Mouse (Mus musculus) midbrain, embryonic 12.5 days (tissue): ENCODE measurements around the gene Cd96. TPM values are rescaled to one million over a fixed set of nuclear protein-coding genes. Genes with fewer than 3 reads are reported as not detected.
"Not testable (repeated sequence)": the region's sequence is repeated elsewhere in the genome, so short reads cannot be mapped to it uniquely, and the experiment has no call there.

ENCODE experiments used
- ATAC-seq: fragments of 200-750 bp; cut with Nextera tagmentation; 2 replicates; pipeline ENCODE4 v1.8.0; 2017; ENCODE audit warnings: low read depth, moderate TSS enrichment, moderate library complexity; ENCODE audit not compliant: low FRiP score
- H3K27ac ChIP-seq: fragments of 300-500 bp; sonication (generic); replicated peaks from 2 replicates; pipeline ENCODE4 v1.5.1; 2016; ENCODE audit warnings: mild to moderate bottlenecking
- H3K27me3 ChIP-seq: fragments of 300-500 bp; sonication (generic); 2 replicates; pipeline ENCODE4 v1.6.1; 2016; ENCODE audit warnings: mild to moderate bottlenecking
- H3K36me3 ChIP-seq: fragments of 300-500 bp; sonication (generic); 2 replicates; pipeline ENCODE4 v1.6.1; 2016
- H3K4me1 ChIP-seq: fragments of 300-500 bp; sonication (generic); 2 replicates; pipeline ENCODE4 v1.6.1; 2016
- H3K4me2 ChIP-seq: fragments of 300-500 bp; sonication (generic); replicated peaks from 2 replicates; pipeline ENCODE4 v1.6.1; 2016; ENCODE audit warnings: mild to moderate bottlenecking, moderate library complexity
- H3K4me3 ChIP-seq: fragments of 300-500 bp; sonication (generic); 2 replicates; pipeline ENCODE4 v1.5.1; 2016; ENCODE audit warnings: mild to moderate bottlenecking
- H3K9ac ChIP-seq: fragments of 300-500 bp; sonication (generic); replicated peaks from 2 replicates; pipeline ENCODE4 v1.6.1; 2016; ENCODE audit warnings: mild to moderate bottlenecking, moderate library complexity
- H3K9me3 ChIP-seq: fragments of 300-500 bp; sonication (generic); 2 replicates; pipeline ENCODE4 v1.6.1; 2016; ENCODE audit warnings: mild to moderate bottlenecking
- WGBS: fragments of 180-500 bp; shearing (Covaris S2); methylation state at CpG from one replicate; pipeline ENCODE4 v1.1.7; 2016; 5-methylcytosine and 5-hydroxymethylcytosine counted together
- polyA plus RNA-seq: library from polyadenylated mRNA; unstranded; fragments of >200 nt; fragmentation: Nextera tagmentation; extraction: Ambion mirVana; gene quantifications from 2 replicates; pipeline ENCODE4 v1.2.1, GENCODE M21; 2016

Gene Cd96
- polyA plus RNA-seq, result not detected in 2 replicates

GRCm38 (mm10) chr16:46120020-46120419 is at the start of gene Cd96:
Gene Cd96 (minus strand): TSS chr16:46120251.
- H3K36me3 ChIP-seq, result no peaks in the 10 kb centered on the region
- WGBS, result 76% methylated on average over 10 of the region's 10 CpGs
- ATAC-seq, result no peak
- H3K4me1 ChIP-seq, result no peaks in the 10 kb centered on the region
- no peak within 1 kb of the TSS for H3K27ac ChIP-seq
- no peaks in the 10 kb centered on the region for H3K9me3 ChIP-seq
- no peak within 1 kb of the TSS for H3K4me3 ChIP-seq
- no peak within 1 kb of the TSS for H3K9ac ChIP-seq
- no peaks in the 10 kb centered on the region for H3K27me3 ChIP-seq
- H3K4me2 ChIP-seq, result no peak within 1 kb of the TSS

GRCm38 (mm10) chr16:46166971-46167370 is 46.9 kb upstream of the Cd96 start:
- no peak overlapping the region for H3K4me3 ChIP-seq
- no peaks in the 10 kb centered on the region for H3K4me1 ChIP-seq
- no peak for ATAC-seq
- WGBS, result 83% methylated on average over 3 of the region's 3 CpGs
- H3K9me3 ChIP-seq, result no peaks in the 10 kb centered on the region
- H3K27ac ChIP-seq, result no peak overlapping the region
- no peak overlapping the region for H3K4me2 ChIP-seq
- no peaks in the 10 kb centered on the region for H3K27me3 ChIP-seq
- H3K36me3 ChIP-seq, result no peaks in the 10 kb centered on the region
- no peak overlapping the region for H3K9ac ChIP-seq

GRCm38 (mm10) chr16:46165305-46165704 is 45.3 kb upstream of the Cd96 start:
- no peaks in the 10 kb centered on the region for H3K27me3 ChIP-seq
- H3K4me2 ChIP-seq, result no peak overlapping the region
- H3K9ac ChIP-seq, result no peak overlapping the region
- H3K36me3 ChIP-seq, result no peaks in the 10 kb centered on the region
- 87% methylated on average over 4 of the region's 4 CpGs for WGBS
- ATAC-seq, result no peak
- no peak overlapping the region for H3K4me3 ChIP-seq
- H3K4me1 ChIP-seq, result no peaks in the 10 kb centered on the region
- H3K27ac ChIP-seq, result no peak overlapping the region
- H3K9me3 ChIP-seq, result no peaks in the 10 kb centered on the region

GRCm38 (mm10) chr16:46154832-46155231 is 34.8 kb upstream of the Cd96 start, which contains the start of gene Gm4737:
Gene Gm4737 (minus strand): TSS chr16:46155077.
- ATAC-seq, H3K9me3 ChIP-seq, H3K4me3 ChIP-seq, H3K36me3 ChIP-seq, H3K4me2 ChIP-seq, H3K27ac ChIP-seq, H3K9ac ChIP-seq, H3K27me3 ChIP-seq, H3K4me1 ChIP-seq: not testable (repeated sequence)
- 97% methylated on average over 9 of the region's 16 CpGs for WGBS

GRCm38 (mm10) chr16:46151141-46151540 is 31.1 kb upstream of the Cd96 start:
- H3K4me3 ChIP-seq, result no peak overlapping the region
- H3K27me3 ChIP-seq, result no peaks in the 10 kb centered on the region
- no peaks in the 10 kb centered on the region for H3K9me3 ChIP-seq
- H3K36me3 ChIP-seq, result no peaks in the 10 kb centered on the region
- no peak overlapping the region for H3K9ac ChIP-seq
- ATAC-seq, result no peak
- no peak overlapping the region for H3K4me2 ChIP-seq
- H3K4me1 ChIP-seq, result no peaks in the 10 kb centered on the region
- H3K27ac ChIP-seq, result no peak overlapping the region

- no peak for ATAC-seq
- no peaks in the 10 kb centered on the region for H3K36me3 ChIP-seq
- H3K4me2 ChIP-seq, result no peak overlapping the region
- no peaks in the 10 kb centered on the region for H3K9me3 ChIP-seq
- 65% methylated on average over 3 of the region's 3 CpGs for WGBS
- no peak overlapping the region for H3K27ac ChIP-seq
- no peak overlapping the region for H3K9ac ChIP-seq
- no peaks in the 10 kb centered on the region for H3K27me3 ChIP-seq
- no peaks in the 10 kb centered on the region for H3K4me1 ChIP-seq
- no peak overlapping the region for H3K4me3 ChIP-seq
Measured at GRCm38 (mm10) chr16:46148661-46149341, 28.8 kb upstream of the Cd96 start.

- Histone ChIP-seq H3K9ac (no peak overlapping the region), H3K4me1 (no peaks in the 10 kb centered on the region), H3K9me3 (no peaks in the 10 kb centered on the region), H3K27me3 (no peaks in the 10 kb centered on the region), H3K36me3 (no peaks in the 10 kb centered on the region), H3K4me2 (no peak overlapping the region), H3K4me3 (no peak overlapping the region), H3K27ac (no peak overlapping the region)
- 89% methylated on average over 3 of the region's 3 CpGs for WGBS
- ATAC-seq, result no peak
Measured at GRCm38 (mm10) chr16:46146962-46147361, 26.9 kb upstream of the Cd96 start.

GRCm38 (mm10) chr16:46122238-46122637 is 2.2 kb upstream of the Cd96 start:
- H3K4me3 ChIP-seq, result no peak overlapping the region
- H3K9me3 ChIP-seq, result no peaks in the 10 kb centered on the region
- H3K4me1 ChIP-seq, result no peaks in the 10 kb centered on the region
- no peak overlapping the region for H3K4me2 ChIP-seq
- H3K36me3 ChIP-seq, result no peaks in the 10 kb centered on the region
- ATAC-seq, result no peak
- H3K27me3 ChIP-seq, result no peaks in the 10 kb centered on the region
- no peak overlapping the region for H3K27ac ChIP-seq
- no peak overlapping the region for H3K9ac ChIP-seq

GRCm38 (mm10) chr16:46121420-46121819 is 1.4 kb upstream of the Cd96 start:
- Histone ChIP-seq H3K4me3 (no peak overlapping the region), H3K4me2 (no peak overlapping the region), H3K9me3 (no peaks in the 10 kb centered on the region), H3K4me1 (no peaks in the 10 kb centered on the region), H3K9ac (no peak overlapping the region), H3K36me3 (no peaks in the 10 kb centered on the region), H3K27me3 (no peaks in the 10 kb centered on the region), H3K27ac (no peak overlapping the region)
- 62% methylated on average over 2 of the region's 2 CpGs for WGBS
- 0 out of 2 replicates have a peak, but pooled peaks have one; percentile 54 for ATAC-seq

GRCm38 (mm10) chr16:46120607-46121006 is 556 bp upstream of the Cd96 start:
- WGBS, result 75% methylated on average over 3 of the region's 3 CpGs
- Histone ChIP-seq H3K4me2 (no peak overlapping the region), H3K4me1 (no peaks in the 10 kb centered on the region), H3K9ac (no peak overlapping the region), H3K27ac (no peak overlapping the region), H3K9me3 (no peaks in the 10 kb centered on the region), H3K4me3 (no peak overlapping the region), H3K27me3 (no peaks in the 10 kb centered on the region), H3K36me3 (no peaks in the 10 kb centered on the region)
- no peak for ATAC-seq

GRCm38 (mm10) chr16:46117645-46118044 is 2.4 kb downstream of the Cd96 start:
- no peak overlapping the region for H3K27ac ChIP-seq
- H3K4me3 ChIP-seq, result no peak overlapping the region
- no peak for ATAC-seq
- no peaks in the 10 kb centered on the region for H3K36me3 ChIP-seq
- H3K4me1 ChIP-seq, result no peaks in the 10 kb centered on the region
- 91% methylated on average over 3 of the region's 3 CpGs for WGBS
- H3K4me2 ChIP-seq, result no peak overlapping the region
- H3K9ac ChIP-seq, result no peak overlapping the region
- H3K9me3 ChIP-seq, result no peaks in the 10 kb centered on the region
- H3K27me3 ChIP-seq, result no peaks in the 10 kb centered on the region

- Histone ChIP-seq H3K36me3 (no peaks in the 10 kb centered on the region), H3K9me3 (no peaks in the 10 kb centered on the region), H3K27ac (no peak overlapping the region), H3K4me3 (no peak overlapping the region), H3K4me1 (no peaks in the 10 kb centered on the region), H3K4me2 (no peak overlapping the region), H3K27me3 (no peaks in the 10 kb centered on the region), H3K9ac (no peak overlapping the region)
- no peak for ATAC-seq
- 82% methylated on average over 2 of the region's 2 CpGs for WGBS
Measured at GRCm38 (mm10) chr16:46114727-46115126, 5.3 kb downstream of the Cd96 start.

- no peaks in the 10 kb centered on the region for H3K9me3 ChIP-seq
- no peak overlapping the region for H3K4me2 ChIP-seq
- no peaks in the 10 kb centered on the region for H3K4me1 ChIP-seq
- no peak for ATAC-seq
- H3K36me3 ChIP-seq, result no peaks in the 10 kb centered on the region
- H3K4me3 ChIP-seq, result no peak overlapping the region
- H3K27ac ChIP-seq, result no peak overlapping the region
- H3K27me3 ChIP-seq, result no peaks in the 10 kb centered on the region
- 39% methylated on average over 8 of the region's 8 CpGs for WGBS
- no peak overlapping the region for H3K9ac ChIP-seq
Measured at GRCm38 (mm10) chr16:46109536-46109935, 10.5 kb downstream of the Cd96 start.
